Mouse (Mus musculus) embryonic facial prominence, embryonic 12.5 days (tissue): ENCODE data around the gene Slc36a3. TPM values are rescaled to one million over a fixed set of nuclear protein-coding genes. Genes with fewer than 3 reads are reported as not detected.

ENCODE experiments used
- ATAC-seq: fragments of 200-750 bp; cut with Nextera tagmentation; 2 replicates; pipeline ENCODE4 v1.8.0; 2017; ENCODE audit not compliant: insufficient number of reproducible peaks, insufficient read depth, low FRiP score, low TSS enrichment
- H3K27ac ChIP-seq: fragments of 300-500 bp; sonication (generic); 2 replicates; pipeline ENCODE4 v1.5.1; 2016; ENCODE audit warnings: mild to moderate bottlenecking
- H3K27me3 ChIP-seq: fragments of 300-500 bp; sonication (generic); 2 replicates; pipeline ENCODE4 v1.6.1; 2016; ENCODE audit warnings: mild to moderate bottlenecking, moderate library complexity
- H3K36me3 ChIP-seq: fragments of 300-500 bp; sonication (generic); 2 replicates; pipeline ENCODE4 v1.6.1; 2016; ENCODE audit warnings: mild to moderate bottlenecking
- H3K4me1 ChIP-seq: fragments of 300-500 bp; sonication (generic); 2 replicates; pipeline ENCODE4 v1.6.1; 2016
- H3K4me2 ChIP-seq: fragments of 300-500 bp; sonication (generic); replicated peaks from 2 replicates; pipeline ENCODE4 v1.6.1; 2016; ENCODE audit warnings: mild to moderate bottlenecking, moderate library complexity
- H3K4me3 ChIP-seq: fragments of 300-500 bp; sonication (generic); 2 replicates; pipeline ENCODE4 v1.5.1; 2016; ENCODE audit warnings: mild to moderate bottlenecking
- H3K9ac ChIP-seq: fragments of 300-500 bp; sonication (generic); 2 replicates; pipeline ENCODE4 v1.6.1; 2016; ENCODE audit warnings: mild to moderate bottlenecking, moderate library complexity
- H3K9me3 ChIP-seq: fragments of 300-500 bp; sonication (generic); 2 replicates; pipeline ENCODE4 v1.6.1; 2016; ENCODE audit warnings: mild to moderate bottlenecking, moderate library complexity
- WGBS: fragments of 180-500 bp; shearing (Covaris S2); methylation state at CpG from one replicate; pipeline ENCODE4 v1.1.7; 2016; 5-methylcytosine and 5-hydroxymethylcytosine counted together
- polyA plus RNA-seq: library from polyadenylated mRNA; unstranded; fragments of >200 nt; fragmentation: Nextera tagmentation; extraction: Ambion mirVana; gene quantifications from 2 replicates; pipeline ENCODE4 v1.2.1, GENCODE M21; 2016

The Slc36a3 gene
- polyA plus RNA-seq, 1 experiment from 2014 or later = not detected

DNA sequence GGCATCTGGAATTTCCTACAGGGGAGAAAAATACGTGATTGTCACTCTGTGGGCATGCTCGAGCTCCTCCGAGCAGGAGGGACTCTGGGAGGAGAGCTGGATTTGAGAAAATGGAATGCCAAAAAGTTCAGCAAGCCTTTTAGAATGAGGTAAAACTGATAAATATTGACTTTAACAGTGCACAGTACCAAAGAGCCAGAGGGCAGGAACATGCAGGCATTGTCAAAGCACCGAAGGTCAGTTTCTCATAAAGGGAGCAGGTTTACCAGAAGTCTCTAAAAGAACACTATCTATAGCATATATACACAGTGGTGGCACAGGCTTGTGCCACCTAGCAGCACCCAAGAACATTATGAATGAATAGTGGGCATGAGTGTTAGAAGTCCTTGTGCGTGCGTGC, 17.4 kb upstream of the Slc36a3 start:
- WGBS = 83% methylated on average over 6 of the region's 6 CpGs
- Histone ChIP-seq H3K4me3 (no peak overlapping the region), H3K27me3 (no peaks in the 10 kb centered on the region), H3K9me3 (0 out of 2 replicates have a peak, but pooled peaks cover 3% of the 10 kb centered on the region), H3K9ac (no peak overlapping the region), H3K36me3 (no peaks in the 10 kb centered on the region), H3K27ac (no peak overlapping the region), H3K4me1 (no peaks in the 10 kb centered on the region), H3K4me2 (no peak overlapping the region)
- no peak for ATAC-seq

- 83% methylated on average over 4 of the region's 4 CpGs for WGBS
- Histone ChIP-seq H3K36me3 (no peaks in the 10 kb centered on the region), H3K9me3 (0 out of 2 replicates have a peak, but pooled peaks cover 3% of the 10 kb centered on the region), H3K27ac (no peak overlapping the region), H3K27me3 (no peaks in the 10 kb centered on the region), H3K4me1 (no peaks in the 10 kb centered on the region), H3K9ac (no peak overlapping the region), H3K4me3 (no peak overlapping the region), H3K4me2 (no peak overlapping the region)
- no peak for ATAC-seq
These were observed 17.0 kb upstream of the Slc36a3 start for GRCm38 (mm10) chr11:55168504-55168903.

GRCm38 (mm10) chr11:55165748-55166147, 14.2 kb upstream of the Slc36a3 start:
- Histone ChIP-seq H3K4me3 (no peak overlapping the region), H3K4me2 (no peak overlapping the region), H3K27ac (no peak overlapping the region), H3K4me1 (no peaks in the 10 kb centered on the region), H3K9me3 (no peaks in the 10 kb centered on the region), H3K9ac (no peak overlapping the region), H3K36me3 (no peaks in the 10 kb centered on the region), H3K27me3 (no peaks in the 10 kb centered on the region)
- no peak for ATAC-seq
- 86% methylated on average over 7 of the region's 7 CpGs for WGBS

GRCm38 (mm10) chr11:55164723-55165122, 13.2 kb upstream of the Slc36a3 start:
- no peak overlapping the region for H3K27ac ChIP-seq
- H3K4me3 ChIP-seq = no peak overlapping the region
- no peaks in the 10 kb centered on the region for H3K36me3 ChIP-seq
- no peaks in the 10 kb centered on the region for H3K4me1 ChIP-seq
- H3K9me3 ChIP-seq = no peaks in the 10 kb centered on the region
- H3K27me3 ChIP-seq = no peaks in the 10 kb centered on the region
- H3K4me2 ChIP-seq = no peak overlapping the region
- WGBS = 49% methylated on average over 3 of the region's 3 CpGs
- no peak overlapping the region for H3K9ac ChIP-seq
- ATAC-seq = no peak

GRCm38 (mm10) chr11:55162670-55163069, 11.2 kb upstream of the Slc36a3 start:
- H3K27me3 ChIP-seq = no peaks in the 10 kb centered on the region
- 44% methylated on average over 9 of the region's 9 CpGs for WGBS
- no peaks in the 10 kb centered on the region for H3K4me1 ChIP-seq
- H3K9me3 ChIP-seq = no peaks in the 10 kb centered on the region
- no peaks in the 10 kb centered on the region for H3K36me3 ChIP-seq
- no peak overlapping the region for H3K27ac ChIP-seq
- H3K9ac ChIP-seq = no peak overlapping the region
- no peak overlapping the region for H3K4me3 ChIP-seq
- no peak overlapping the region for H3K4me2 ChIP-seq
- no peak for ATAC-seq

GRCm38 (mm10) chr11:55158785-55159359, 7.4 kb upstream of the Slc36a3 start:
- Histone ChIP-seq H3K4me2 (no peak overlapping the region), H3K27ac (no peak overlapping the region), H3K4me3 (no peak overlapping the region), H3K36me3 (no peaks in the 10 kb centered on the region), H3K4me1 (no peaks in the 10 kb centered on the region), H3K9me3 (no peaks in the 10 kb centered on the region), H3K9ac (no peak overlapping the region), H3K27me3 (no peaks in the 10 kb centered on the region)
- ATAC-seq = no peak
- WGBS = 53% methylated on average over 13 of the region's 13 CpGs

GRCm38 (mm10) chr11:55155070-55155421, 3.5 kb upstream of the Slc36a3 start:
- Histone ChIP-seq H3K27me3 (no peaks in the 10 kb centered on the region), H3K9ac (no peak overlapping the region), H3K9me3 (no peaks in the 10 kb centered on the region), H3K4me2 (no peak overlapping the region), H3K36me3 (no peaks in the 10 kb centered on the region), H3K27ac (no peak overlapping the region), H3K4me1 (no peaks in the 10 kb centered on the region), H3K4me3 (no peak overlapping the region)
- ATAC-seq = no peak
- WGBS = 72% methylated on average over 6 of the region's 6 CpGs

DNA sequence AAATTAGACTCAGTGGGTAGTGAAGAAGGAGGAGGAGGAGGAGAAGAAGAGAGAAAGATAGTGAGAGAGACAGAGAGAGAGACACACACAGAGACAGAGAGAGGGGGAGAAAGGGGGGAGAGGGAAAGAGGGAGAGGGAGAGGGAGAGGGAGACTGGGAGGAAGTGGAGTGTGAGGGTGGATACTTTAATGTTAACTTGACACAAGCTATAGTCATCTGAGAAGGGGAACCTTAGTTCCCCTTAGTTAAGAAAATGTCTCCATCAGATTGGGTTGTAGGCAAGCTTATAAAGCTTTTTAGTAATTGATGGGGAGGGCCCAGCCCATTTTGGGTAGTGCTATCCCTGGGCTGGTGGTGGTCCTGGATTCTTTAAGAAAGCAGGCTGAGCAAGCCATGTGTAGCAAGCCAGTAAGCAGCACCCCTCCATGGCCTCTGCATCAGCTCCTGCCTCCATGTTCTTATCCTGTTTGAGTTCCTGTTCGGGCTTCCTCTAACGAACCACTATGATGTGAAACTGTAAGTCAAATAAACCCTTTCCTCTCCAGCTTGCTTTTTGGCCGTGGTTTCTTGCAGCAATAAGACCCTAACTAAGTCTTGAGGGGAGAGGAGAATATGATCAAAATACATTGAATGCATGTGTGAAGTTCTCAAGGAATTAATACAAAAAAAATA, 3.0 kb upstream of the Slc36a3 start:
- H3K27me3 ChIP-seq = no peaks in the 10 kb centered on the region
- WGBS = 58% methylated on average over 3 of the region's 3 CpGs
- no peak overlapping the region for H3K4me2 ChIP-seq
- no peaks in the 10 kb centered on the region for H3K9me3 ChIP-seq
- H3K27ac ChIP-seq = no peak overlapping the region
- no peak overlapping the region for H3K4me3 ChIP-seq
- H3K4me1 ChIP-seq = no peaks in the 10 kb centered on the region
- H3K9ac ChIP-seq = no peak overlapping the region
- ATAC-seq = no peak
- no peaks in the 10 kb centered on the region for H3K36me3 ChIP-seq

- 77% methylated on average over 4 of the region's 4 CpGs for WGBS
- H3K4me2 ChIP-seq = no peak overlapping the region
- no peak overlapping the region for H3K4me3 ChIP-seq
- ATAC-seq = no peak
- no peaks in the 10 kb centered on the region for H3K4me1 ChIP-seq
- no peaks in the 10 kb centered on the region for H3K9me3 ChIP-seq
- no peaks in the 10 kb centered on the region for H3K27me3 ChIP-seq
- no peak overlapping the region for H3K9ac ChIP-seq
- H3K36me3 ChIP-seq = no peaks in the 10 kb centered on the region
- H3K27ac ChIP-seq = no peak overlapping the region
These were observed 3.0 kb downstream of the Slc36a3 start for GRCm38 (mm10) chr11:55148461-55148860.

DNA sequence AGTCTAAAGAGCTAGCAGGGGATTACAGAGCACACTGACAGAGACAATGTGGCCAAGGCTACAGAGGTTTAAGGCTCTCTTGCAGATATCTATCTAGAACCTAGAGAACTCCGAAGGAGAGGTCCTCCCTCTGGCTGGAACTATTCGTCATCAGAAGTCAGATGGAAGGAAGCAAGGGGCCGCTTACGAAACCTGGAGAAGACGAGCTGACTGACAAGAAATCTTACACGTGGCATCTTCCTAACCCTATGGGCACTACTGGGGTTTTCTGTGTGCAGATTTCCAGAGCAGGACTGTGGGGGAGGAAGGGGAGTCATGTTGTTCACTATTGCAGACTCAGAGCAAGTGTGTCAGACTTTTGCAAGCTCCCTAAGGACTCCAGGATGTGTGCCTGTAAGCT, 4.1 kb downstream of the Slc36a3 start:
- 72% methylated on average over 6 of the region's 6 CpGs for WGBS
- no peak overlapping the region for H3K27ac ChIP-seq
- no peak overlapping the region for H3K9ac ChIP-seq
- no peaks in the 10 kb centered on the region for H3K4me1 ChIP-seq
- H3K4me3 ChIP-seq = no peak overlapping the region
- no peaks in the 10 kb centered on the region for H3K27me3 ChIP-seq
- no peaks in the 10 kb centered on the region for H3K9me3 ChIP-seq
- no peaks in the 10 kb centered on the region for H3K36me3 ChIP-seq
- no peak for ATAC-seq
- no peak overlapping the region for H3K4me2 ChIP-seq

DNA sequence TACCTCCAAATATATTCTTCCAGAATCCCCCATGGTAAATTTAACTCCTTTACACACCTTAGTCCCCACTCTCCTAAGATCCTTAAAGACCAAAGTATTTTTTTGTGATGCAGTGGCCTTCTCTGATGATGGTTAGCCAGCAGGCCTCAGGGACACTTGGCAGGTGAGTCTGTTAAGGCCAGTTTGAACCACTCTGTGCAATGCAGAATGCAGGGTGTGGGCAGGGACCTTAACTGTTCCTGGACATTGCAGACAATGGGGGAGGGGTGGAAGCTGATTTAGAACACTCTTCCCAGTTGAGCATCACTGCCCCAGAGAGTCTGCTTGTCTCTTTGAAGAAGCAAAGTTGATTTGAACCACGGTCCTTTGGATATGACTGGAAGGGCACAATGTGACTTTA, 4.7 kb downstream of the Slc36a3 start:
- Histone ChIP-seq H3K27ac (no peak overlapping the region), H3K27me3 (no peaks in the 10 kb centered on the region), H3K4me1 (no peaks in the 10 kb centered on the region), H3K4me2 (no peak overlapping the region), H3K36me3 (no peaks in the 10 kb centered on the region), H3K4me3 (no peak overlapping the region), H3K9me3 (no peaks in the 10 kb centered on the region), H3K9ac (no peak overlapping the region)
- ATAC-seq = no peak
- 78% methylated on average over 1 of the region's 1 CpGs for whole genome bisulfite sequencing

- H3K27me3 ChIP-seq = no peaks in the 10 kb centered on the region
- ATAC-seq = no peak
- H3K9me3 ChIP-seq = no peaks in the 10 kb centered on the region
- 83% methylated on average over 5 of the region's 5 CpGs for WGBS
- no peaks in the 10 kb centered on the region for H3K4me1 ChIP-seq
- no peak overlapping the region for H3K27ac ChIP-seq
- no peak overlapping the region for H3K9ac ChIP-seq
- no peak overlapping the region for H3K4me2 ChIP-seq
- H3K4me3 ChIP-seq = no peak overlapping the region
- no peaks in the 10 kb centered on the region for H3K36me3 ChIP-seq
These were observed 7.5 kb downstream of the Slc36a3 start for GRCm38 (mm10) chr11:55144011-55144410.
